Mouse (Mus musculus): ENCODE data around the gene Grm5.

The Grm5 gene

DNA sequence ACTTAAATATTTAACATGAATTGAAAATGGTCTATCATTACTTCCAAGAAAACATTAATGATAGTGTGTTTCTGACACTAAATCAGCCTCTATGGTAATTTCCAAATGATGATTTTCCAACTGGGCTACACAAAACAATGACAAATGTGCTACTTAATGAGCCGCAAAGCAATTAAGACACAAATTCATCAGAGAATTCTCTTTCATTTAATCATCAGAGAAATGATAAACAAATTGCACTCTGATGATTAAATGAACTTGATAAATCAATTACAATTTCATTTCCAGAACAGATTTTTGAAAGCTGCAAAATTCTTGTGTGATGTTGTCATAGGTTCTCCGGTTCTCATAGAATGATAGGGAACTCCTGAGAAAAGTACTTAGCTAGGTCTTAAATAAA lies 577.6 kb downstream of the Grm5 start:
- DNase-seq (ENCODE audit: low spot score) = no peak
